In the genomic region with DNA sequence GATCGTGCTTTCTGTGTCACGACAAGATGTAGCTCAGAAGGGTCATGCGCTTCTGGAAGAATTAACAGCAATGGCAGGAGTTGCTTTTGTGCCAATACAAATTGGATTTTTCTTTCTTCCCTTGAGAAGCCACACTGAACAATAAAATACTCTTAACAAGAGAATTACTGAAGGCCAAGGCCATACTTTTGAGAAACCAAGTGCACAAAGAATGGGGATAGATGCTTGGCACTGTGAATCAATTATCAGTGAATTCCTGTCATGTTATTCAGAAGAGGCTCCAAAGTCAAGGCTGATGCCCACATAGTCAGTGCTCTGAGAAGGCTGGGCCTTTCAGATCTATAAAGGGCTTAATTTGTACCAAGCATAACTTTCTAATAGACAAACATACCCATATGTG, we compare ENCODE assay signal across 12 mouse cellular contexts.
"Had no signal": no experiment of that assay in that cellular context is flagged by ENCODE, and none has a peak within 500 bp of the region (broad histone marks: within the 10 kb centered on the region; RNA-seq: fewer than 3 reads in every experiment).

No protein-coding gene starts in this region.

- DNase-seq: left cerebral cortex, postnatal 4 days; liver; liver, embryonic 13.5 days; liver, postnatal 0 days; lung, adult 18-20 months; lung, adult 2 months; lung, embryonic 14.5 days; lung, postnatal 10 days; lung, postnatal 14 days; lung, postnatal 36 days; lung, postnatal 4 days; midbrain, embryonic 14.5 days had no signal
